Mouse (Mus musculus) T-helper 2 cell (primary cell): Measurements from ENCODE around the gene Aldh2.

Experiments
- in situ Hi-C: fragments of 300-600 bp; cut with MboI, MseI; formaldehyde crosslinking; loops from one replicate; pipeline ENCODE4 v1.15.1; 2025; ENCODE audit warnings: high pct_unique_total_duplicates

The Aldh2 gene

GRCm38 (mm10) chr5:121595758-121596157 lies 2.1 kb upstream of the Aldh2 start:
- in situ Hi-C loops = no loop called here

GRCm38 (mm10) chr5:121594714-121595313 lies 1.2 kb upstream of the Aldh2 start:
- in situ Hi-C loops = no loop called here

GRCm38 (mm10) chr5:121592816-121593407 lies 712 bp downstream of the Aldh2 start:
- in situ Hi-C loops = no loop called here

GRCm38 (mm10) chr5:121592064-121592815 lies 1.4 kb downstream of the Aldh2 start:
- in situ Hi-C loops = no loop called here

- in situ Hi-C loops = no loop called here
Measured at GRCm38 (mm10) chr5:121591417-121592063, 2.1 kb downstream of the Aldh2 start.

GRCm38 (mm10) chr5:121589928-121590327 lies 3.7 kb downstream of the Aldh2 start:
- in situ Hi-C loops = no loop called here

GRCm38 (mm10) chr5:121586400-121587039 lies 7.1 kb downstream of the Aldh2 start:
- in situ Hi-C loops = no loop called here

GRCm38 (mm10) chr5:121585699-121586098 lies 7.9 kb downstream of the Aldh2 start:
- in situ Hi-C loops = no loop called here

GRCm38 (mm10) chr5:121585005-121585404 lies 8.6 kb downstream of the Aldh2 start:
- in situ Hi-C loops = no loop called here

GRCm38 (mm10) chr5:121583765-121584501 lies 9.7 kb downstream of the Aldh2 start:
- in situ Hi-C loops = no loop called here

- in situ Hi-C loops = no loop called here
Measured at GRCm38 (mm10) chr5:121581945-121582344, 11.7 kb downstream of the Aldh2 start.

GRCm38 (mm10) chr5:121576927-121577488 lies 16.6 kb downstream of the Aldh2 start:
- in situ Hi-C loops = no loop called here

- in situ Hi-C loops = no loop called here
Measured at GRCm38 (mm10) chr5:121575867-121576266, 17.8 kb downstream of the Aldh2 start.

GRCm38 (mm10) chr5:121574145-121574544 lies 19.5 kb downstream of the Aldh2 start:
- in situ Hi-C loops = no loop called here

GRCm38 (mm10) chr5:121570787-121571186 lies 22.8 kb downstream of the Aldh2 start:
- in situ Hi-C loops = no loop called here

- in situ Hi-C loops = no loop called here
Measured at GRCm38 (mm10) chr5:121569881-121570420, 23.7 kb downstream of the Aldh2 start.

- in situ Hi-C loops = no loop called here
Measured at GRCm38 (mm10) chr5:121566035-121566681, 27.5 kb downstream of the Aldh2 start.

- in situ Hi-C loops = no loop called here
Measured at GRCm38 (mm10) chr5:121564468-121564895, 29.1 kb downstream of the Aldh2 start.

- in situ Hi-C loops = no loop called here
Measured at GRCm38 (mm10) chr5:121562436-121562835, 31.2 kb downstream of the Aldh2 start.

GRCm38 (mm10) chr5:121549196-121549595 lies 44.4 kb downstream of the Aldh2 start:
- in situ Hi-C loops = no loop called here
